Mouse (Mus musculus): ENCODE data around the gene Vmn1r88.
"Not testable (repeated sequence)": the region's sequence is repeated elsewhere in the genome, so short reads cannot be mapped to it uniquely, and the experiment has no call there.

Vmn1r88 gene

GRCm38 (mm10) chr7:13159268-13159667 lies at the start of gene Vmn1r88:
Vmn1r88 (plus strand) TSS chr7:13159568.
- in situ Hi-C loops (cut with MboI, MseI): no loop called here

GRCm38 (mm10) chr7:13119817-13120216 lies 39.6 kb upstream of the Vmn1r88 start, which contains the start of gene Vmn1r86:
Vmn1r86 (minus strand) TSS chr7:13119917.
- in situ Hi-C loops (cut with MboI, MseI): no loop called here

GRCm38 (mm10) chr7:13123554-13124153 lies 35.7 kb upstream of the Vmn1r88 start:
- in situ Hi-C loops (cut with MboI, MseI): not testable (repeated sequence)

GRCm38 (mm10) chr7:13131856-13132255 lies 27.5 kb upstream of the Vmn1r88 start:
- in situ Hi-C loops (cut with MboI, MseI): no loop called here

- in situ Hi-C loops (cut with MboI, MseI): no loop called here
Measured at GRCm38 (mm10) chr7:13137340-13137739, 22.0 kb upstream of the Vmn1r88 start.

- in situ Hi-C loops (cut with MboI, MseI): no loop called here
Measured at GRCm38 (mm10) chr7:13140057-13140456, 19.3 kb upstream of the Vmn1r88 start, which contains the start of gene Vmn1r87. Vmn1r87 (minus strand) TSS chr7:13140157.

GRCm38 (mm10) chr7:13212720-13213119 lies 53.4 kb downstream of the Vmn1r88 start, which contains the start of gene Vmn1r89:
Vmn1r89 (plus strand) TSS chr7:13213020.
- in situ Hi-C loops (cut with MboI, MseI): no loop called here

All from T-helper 2 cell (primary cell).